Mouse (Mus musculus) lung, embryonic 14.5 days (tissue): Measurements from ENCODE around the gene Yjefn3. TPM values are rescaled to one million over a fixed set of nuclear protein-coding genes. Genes with fewer than 3 reads are reported as not detected.

Experiments used
- ATAC-seq: fragments of 200-750 bp; cut with Nextera tagmentation; 2 replicates; pipeline ENCODE4 v1.8.0; 2017; ENCODE audit warnings: mild to moderate bottlenecking, moderate TSS enrichment, moderate library complexity; ENCODE audit not compliant: insufficient read depth
- DNase-seq: peaks from one replicate; pipeline ENCODE4 v3.0.0-alpha.2; 2015
- H3K27ac ChIP-seq: fragments of 300-500 bp; sonication (generic); 2 replicates; pipeline ENCODE4 v1.5.1; 2014; ENCODE audit warnings: low read depth, mild to moderate bottlenecking, moderate library complexity
- H3K27me3 ChIP-seq: fragments of 300-500 bp; sonication (generic); 2 replicates; pipeline ENCODE4 v1.6.1; 2014; ENCODE audit warnings: low read length, control low read depth; ENCODE audit not compliant: insufficient read depth
- H3K36me3 ChIP-seq: fragments of 300-500 bp; sonication (generic); 2 replicates; pipeline ENCODE4 v1.6.1; 2014; ENCODE audit warnings: control low read depth; ENCODE audit not compliant: insufficient read depth
- H3K4me1 ChIP-seq: fragments of 300-500 bp; sonication (generic); 2 replicates; pipeline ENCODE4 v1.6.1; 2014; ENCODE audit warnings: antibody characterized with exemption, control low read depth; ENCODE audit not compliant: insufficient read depth
- H3K4me2 ChIP-seq: fragments of 300-500 bp; sonication (generic); 2 replicates; pipeline ENCODE4 v1.6.1; 2014; ENCODE audit warnings: mild to moderate bottlenecking
- H3K4me3 ChIP-seq: fragments of 300-500 bp; sonication (generic); 2 replicates; pipeline ENCODE4 v1.5.1; 2014; ENCODE audit warnings: low read depth, low read length
- H3K9ac ChIP-seq: fragments of 300-500 bp; sonication (generic); 2 replicates; pipeline ENCODE4 v1.6.1; 2014
- H3K9me3 ChIP-seq: fragments of 300-500 bp; sonication (generic); 2 replicates; pipeline ENCODE4 v1.6.1; 2016; ENCODE audit warnings: low read depth, low read length, control low read depth
- CTCF ChIP-seq: IDR thresholded peaks from 2 replicates; pipeline ENCODE4 v1.5.1; 2016; ENCODE audit warnings: antibody characterized with exemption, low read depth
- WGBS: fragments of 180-500 bp; shearing (Covaris S2); extraction: QIAGEN DNeasy Blood & Tissue Kit; methylation state at CpG from one replicate; pipeline ENCODE4 v1.1.7; 2014; 5-methylcytosine and 5-hydroxymethylcytosine counted together
- polyA plus RNA-seq: library from polyadenylated mRNA; unstranded; fragments of >200 nt; fragmentation: Nextera tagmentation; extraction: Ambion mirVana; gene quantifications from 2 replicates; pipeline ENCODE4 v1.2.1, GENCODE M21; 2014

Yjefn3 gene
- polyA plus RNA-seq, 1 experiment from 2014 or later = 4.3 TPM

DNA sequence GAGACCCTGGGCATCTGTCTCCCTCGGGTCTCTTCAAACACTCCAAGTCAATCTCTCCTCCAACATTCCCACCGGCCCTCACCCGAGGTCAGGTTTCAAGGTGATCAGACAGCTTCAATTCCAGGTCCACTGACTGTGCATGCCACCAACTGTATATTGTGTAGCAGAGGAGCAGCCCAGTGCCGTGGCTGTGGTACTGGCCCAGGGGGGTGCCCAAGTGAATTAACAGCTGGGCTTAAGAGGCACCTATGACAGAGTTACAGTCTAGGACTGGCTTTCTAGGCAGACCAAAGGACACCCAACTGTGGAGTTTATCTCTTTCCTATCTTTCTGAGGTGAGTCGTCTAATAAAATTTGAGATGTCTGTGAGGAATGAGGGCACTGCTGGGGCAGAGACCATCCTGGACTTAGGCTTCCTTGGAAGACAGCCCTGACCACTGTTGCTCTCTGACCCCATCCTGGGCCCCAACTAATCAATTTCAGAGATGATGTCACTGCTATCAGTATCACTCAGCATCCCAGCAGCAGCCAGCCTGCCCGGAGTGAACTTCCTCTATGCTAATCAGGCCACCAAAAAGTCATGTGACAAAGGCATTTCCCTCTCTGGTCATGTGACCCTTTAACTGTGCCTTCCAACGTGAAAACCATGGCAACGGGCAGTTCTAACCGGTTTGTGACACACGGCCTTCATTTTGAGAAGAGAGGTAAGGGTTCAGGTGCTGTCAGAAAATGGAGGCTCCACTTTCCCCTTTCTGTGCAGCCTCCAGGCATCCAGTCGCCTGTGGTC lies 17.6 kb upstream of the Yjefn3 start:
- Histone ChIP-seq H3K4me3 (no peak overlapping the region), H3K9me3 (no peaks in the 10 kb centered on the region), H3K27me3 (no peaks in the 10 kb centered on the region), H3K4me1 (no peaks in the 10 kb centered on the region), H3K27ac (peak overlapping the region; percentile 40; the same call in 1 of the 2 replicates), H3K9ac (no peak overlapping the region), H3K4me2 (no peak overlapping the region), H3K36me3 (peaks cover 29% of the 10 kb centered on the region)
- DNase-seq (peak; percentile 62), ATAC-seq (peak; percentile 19; the same call in 1 of the 2 replicates)
- no peak for TF ChIP-seq CTCF
- WGBS = 30% methylated on average over 11 of the region's 11 CpGs

DNA sequence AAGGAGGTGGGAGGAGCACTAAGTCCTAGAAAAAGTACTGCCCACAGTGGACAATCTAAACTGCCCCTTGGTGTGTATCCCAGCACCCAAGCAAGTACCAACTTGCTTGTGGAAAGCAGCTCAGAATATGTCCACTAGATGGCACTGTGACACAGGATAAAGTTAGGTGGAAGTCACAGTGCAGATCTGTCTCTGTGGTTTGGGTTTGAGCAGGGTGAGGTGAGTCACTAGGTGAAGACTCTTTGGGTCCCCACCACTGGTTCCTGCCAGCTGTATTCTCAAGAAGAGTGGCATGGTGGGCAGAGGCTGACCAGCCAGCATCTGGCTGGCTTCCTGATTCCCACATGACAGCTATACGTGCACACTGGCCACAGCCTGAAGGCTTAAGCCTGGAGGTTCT lies 16.5 kb upstream of the Yjefn3 start:
- WGBS = 50% methylated on average over 1 of the region's 1 CpGs
- no peak overlapping the region for H3K4me2 ChIP-seq
- H3K4me3 ChIP-seq = no peak overlapping the region
- DNase-seq (peak; percentile 95), ATAC-seq (peak; percentile 59)
- peak; percentile 96 for TF ChIP-seq CTCF
- no peaks in the 10 kb centered on the region for H3K27me3 ChIP-seq
- H3K4me1 ChIP-seq = no peaks in the 10 kb centered on the region
- no peaks in the 10 kb centered on the region for H3K9me3 ChIP-seq
- H3K27ac ChIP-seq = peak overlapping the region; percentile 50; the same call in 1 of the 2 replicates
- no peak overlapping the region for H3K9ac ChIP-seq
- peaks cover 39% of the 10 kb centered on the region for H3K36me3 ChIP-seq

DNA sequence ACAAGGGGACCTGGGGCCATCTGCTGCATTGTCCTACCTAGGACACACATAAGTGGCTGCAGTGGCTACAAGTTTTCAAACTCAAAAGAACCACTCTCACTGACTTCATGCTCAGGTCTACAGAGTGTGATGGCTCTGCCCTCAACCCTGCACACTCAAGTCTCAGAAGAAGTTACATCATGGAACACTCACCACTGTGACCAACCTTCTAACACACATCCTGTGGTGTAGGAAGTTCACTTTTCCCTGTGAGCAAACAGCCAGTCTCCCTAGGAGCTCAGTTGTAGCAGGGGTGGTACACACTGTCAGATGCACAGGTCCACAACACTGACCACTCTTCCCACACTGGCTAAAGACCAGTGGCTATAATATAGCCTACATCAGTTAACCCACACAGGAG lies 16.0 kb upstream of the Yjefn3 start:
- DNase-seq = no peak
- Histone ChIP-seq H3K9me3 (no peaks in the 10 kb centered on the region), H3K9ac (no peak overlapping the region), H3K27me3 (no peaks in the 10 kb centered on the region), H3K4me1 (no peaks in the 10 kb centered on the region), H3K4me3 (no peak overlapping the region), H3K27ac (no peak overlapping the region), H3K36me3 (peaks cover 44% of the 10 kb centered on the region), H3K4me2 (no peak overlapping the region)
- TF ChIP-seq CTCF = no peak
- peak; percentile 6; the same call in 1 of the 2 replicates for ATAC-seq

DNA sequence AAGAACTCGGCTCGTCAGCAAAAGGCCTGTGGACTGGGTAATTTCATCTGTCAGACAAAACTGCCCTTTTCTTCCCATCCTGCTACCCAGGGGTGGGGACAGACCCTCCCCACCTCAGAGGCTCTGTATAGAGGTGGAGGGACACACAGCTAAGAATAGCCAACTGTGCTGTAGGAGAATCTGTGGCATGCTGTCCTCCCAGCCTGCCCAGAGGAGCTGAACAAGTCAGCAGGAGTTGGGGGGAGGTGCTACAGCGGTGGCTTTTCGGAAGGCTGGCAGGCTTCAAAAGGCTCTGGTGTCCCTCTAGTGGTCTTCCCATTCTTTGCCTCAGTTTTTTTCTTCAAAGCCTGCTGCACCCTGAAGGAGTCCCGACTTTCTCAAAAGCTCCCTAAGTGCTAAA lies 13.2 kb upstream of the Yjefn3 start:
- Histone ChIP-seq H3K27ac (no peak overlapping the region), H3K9me3 (no peaks in the 10 kb centered on the region), H3K27me3 (no peaks in the 10 kb centered on the region), H3K36me3 (peaks cover 72% of the 10 kb centered on the region), H3K4me1 (no peaks in the 10 kb centered on the region), H3K4me2 (no peak overlapping the region), H3K9ac (no peak overlapping the region), H3K4me3 (no peak overlapping the region)
- 51% methylated on average over 5 of the region's 5 CpGs for WGBS
- peak; percentile 41 for TF ChIP-seq CTCF
- DNase-seq (peak; percentile 63), ATAC-seq (no peak)

DNA sequence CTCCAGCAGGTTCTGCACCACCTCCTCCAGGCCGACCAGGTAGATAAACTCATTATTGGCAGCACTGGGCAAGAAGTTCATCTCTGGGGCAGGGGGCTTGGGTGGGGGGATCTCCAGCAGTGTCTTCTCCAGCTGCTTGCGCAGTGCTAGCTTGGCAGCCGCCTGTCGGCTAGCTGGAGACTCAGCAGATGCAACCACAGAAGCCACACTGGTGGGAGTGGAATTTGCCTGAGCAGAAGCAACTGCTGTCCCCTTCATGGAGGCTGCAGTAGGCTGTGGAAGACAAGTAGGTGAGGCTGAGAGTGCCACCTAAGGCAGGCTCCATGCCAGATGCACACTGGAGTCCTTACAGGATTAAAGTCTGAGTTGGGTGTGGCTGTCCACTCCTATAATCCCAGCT lies 12.0 kb upstream of the Yjefn3 start:
- no peaks in the 10 kb centered on the region for H3K27me3 ChIP-seq

DNA sequence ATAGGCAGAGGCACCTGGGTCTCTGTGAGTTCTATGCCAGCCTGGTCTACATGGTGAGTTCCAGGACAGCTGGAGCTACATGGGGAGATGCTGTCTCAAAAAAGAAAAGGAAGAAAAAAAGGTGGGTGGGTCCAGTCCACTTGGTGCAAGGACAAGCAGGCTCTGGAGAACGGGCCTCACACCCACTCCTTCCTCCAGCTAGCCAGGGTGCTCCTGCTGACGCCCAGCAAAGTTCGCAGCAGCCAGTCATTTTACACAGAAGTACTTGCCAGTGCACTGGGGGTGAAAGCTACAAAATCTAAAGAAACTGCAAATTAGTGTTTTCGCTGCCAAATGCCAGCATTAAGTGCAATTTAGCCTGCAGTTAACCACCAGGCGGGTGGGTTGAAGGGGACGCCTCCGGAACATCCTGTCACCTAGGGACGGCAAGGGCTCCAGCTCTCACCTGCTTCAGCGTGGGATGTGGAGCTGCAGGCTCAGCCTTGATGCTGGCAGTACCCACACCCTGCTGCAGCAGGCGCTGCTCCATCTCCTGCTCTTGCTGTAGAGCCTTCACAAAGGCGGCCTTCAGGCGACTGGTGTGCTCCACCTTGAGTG lies 10.1 kb upstream of the Yjefn3 start:
- H3K9ac ChIP-seq = no peak overlapping the region
- no peak overlapping the region for H3K4me2 ChIP-seq
- H3K27ac ChIP-seq = no peak overlapping the region
- no peaks in the 10 kb centered on the region for H3K27me3 ChIP-seq
- WGBS = 85% methylated on average over 12 of the region's 12 CpGs
- ATAC-seq (no peak), DNase-seq (no peak)
- H3K9me3 ChIP-seq = no peaks in the 10 kb centered on the region
- H3K4me1 ChIP-seq = no peaks in the 10 kb centered on the region
- peaks cover 99% of the 10 kb centered on the region for H3K36me3 ChIP-seq
- TF ChIP-seq CTCF = no peak
- no peak overlapping the region for H3K4me3 ChIP-seq

More for the DNA sequence above, 12.0 kb upstream of the Yjefn3 start:
- Histone ChIP-seq H3K27ac (no peak overlapping the region), H3K36me3 (peaks cover 84% of the 10 kb centered on the region), H3K9me3 (no peaks in the 10 kb centered on the region), H3K4me2 (no peak overlapping the region), H3K4me1 (no peaks in the 10 kb centered on the region), H3K4me3 (no peak overlapping the region), H3K9ac (no peak overlapping the region)
- 82% methylated on average over 4 of the region's 4 CpGs for WGBS
- no peak for TF ChIP-seq CTCF
- ATAC-seq = no peak
- DNase-seq = no peak

DNA sequence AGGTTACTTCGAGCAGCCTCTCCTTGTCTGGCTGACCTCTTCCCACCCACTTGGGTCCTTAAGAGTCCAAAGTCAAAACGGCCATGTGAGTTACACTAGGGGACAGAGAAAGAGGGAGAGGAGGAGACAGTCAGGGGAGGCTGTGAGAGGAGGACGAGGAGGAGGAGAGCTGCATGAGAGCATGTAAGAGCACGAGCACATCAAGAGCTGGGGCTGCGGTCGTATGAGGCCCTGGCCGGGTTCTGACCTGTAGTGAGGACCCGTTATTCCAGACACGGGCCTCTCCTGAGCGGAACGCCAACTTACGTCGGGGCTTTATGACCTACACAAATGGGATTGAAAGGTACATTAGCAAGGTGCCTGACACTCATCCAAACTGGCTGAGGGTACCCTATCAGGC lies 9.4 kb upstream of the Yjefn3 start:
- H3K9me3 ChIP-seq = no peaks in the 10 kb centered on the region
- H3K4me3 ChIP-seq = no peak overlapping the region
- TF ChIP-seq CTCF = no peak
- no peak overlapping the region for H3K9ac ChIP-seq
- H3K4me2 ChIP-seq = no peak overlapping the region
- 89% methylated on average over 13 of the region's 13 CpGs for WGBS
- no peak for DNase-seq
- H3K27ac ChIP-seq = no peak overlapping the region
- H3K27me3 ChIP-seq = no peaks in the 10 kb centered on the region
- no peak for ATAC-seq
- peaks cover 94% of the 10 kb centered on the region for H3K36me3 ChIP-seq
- no peaks in the 10 kb centered on the region for H3K4me1 ChIP-seq
